Mouse (Mus musculus): ENCODE data around the gene Celf2. TPM values are rescaled to one million over a fixed set of nuclear protein-coding genes. Genes with fewer than 3 reads are reported as not detected.

Gene Celf2
- polyA plus RNA-seq, 1 experiment: 8.9 TPM

DNA sequence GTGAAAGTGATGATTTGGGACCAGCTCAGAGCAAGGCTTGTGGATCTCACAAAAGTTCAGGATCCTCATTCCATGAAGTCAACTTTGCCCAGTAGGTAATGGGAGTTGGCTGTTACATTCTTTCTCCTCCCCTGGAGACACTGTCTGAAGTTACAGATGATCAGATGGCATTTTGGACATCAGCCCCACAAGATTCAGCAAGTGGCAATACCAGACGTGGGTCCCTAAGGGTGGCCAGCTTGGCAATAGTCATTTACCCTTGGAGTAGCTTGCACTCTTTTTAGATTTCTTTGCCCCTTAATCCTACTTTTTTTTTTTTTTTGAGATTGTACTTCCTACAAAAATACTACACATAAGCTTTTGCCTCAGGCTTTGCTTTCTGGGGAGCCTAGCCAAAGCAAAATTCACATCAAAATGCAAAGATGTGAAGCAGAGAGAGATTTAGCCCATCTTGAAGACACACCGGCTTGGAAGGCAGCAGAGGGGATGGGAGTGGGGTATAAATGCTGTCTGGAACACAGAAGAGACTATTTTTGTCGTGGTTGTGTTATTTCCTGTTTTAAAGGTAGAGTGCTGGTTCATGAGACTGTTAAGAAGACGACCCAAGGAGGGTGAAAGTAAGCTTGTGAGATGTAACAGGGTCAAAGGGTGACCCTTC lies 397.1 kb downstream of the Celf2 start:
- H3K27me3 ChIP-seq (ENCODE audit: control insufficient read depth, insufficient read depth, low read length): no peaks in the 10 kb centered on the region
- no peak overlapping the region for H3K4me3 ChIP-seq (ENCODE audit: low read depth, low read length)
- 66% methylated on average over 4 of the region's 4 CpGs for WGBS
- no peaks in the 10 kb centered on the region for H3K36me3 ChIP-seq (ENCODE audit: control insufficient read depth, insufficient read depth, low read length)
- TF ChIP-seq POLR2A (IDR thresholded peaks at IDR 0.05; ENCODE audit: low read depth, low read length): no peak
- no peak for TF ChIP-seq CTCF (IDR thresholded peaks at IDR 0.05; ENCODE audit: extremely low read depth, insufficient read length, insufficient replicate concordance, low read depth, low read length)
- no peaks in the 10 kb centered on the region for H3K4me1 ChIP-seq (ENCODE audit: control insufficient read depth, insufficient read depth, insufficient read length, low read length)
- no peak overlapping the region for H3K27ac ChIP-seq (ENCODE audit: insufficient read depth, low read depth, low read length)

DNA sequence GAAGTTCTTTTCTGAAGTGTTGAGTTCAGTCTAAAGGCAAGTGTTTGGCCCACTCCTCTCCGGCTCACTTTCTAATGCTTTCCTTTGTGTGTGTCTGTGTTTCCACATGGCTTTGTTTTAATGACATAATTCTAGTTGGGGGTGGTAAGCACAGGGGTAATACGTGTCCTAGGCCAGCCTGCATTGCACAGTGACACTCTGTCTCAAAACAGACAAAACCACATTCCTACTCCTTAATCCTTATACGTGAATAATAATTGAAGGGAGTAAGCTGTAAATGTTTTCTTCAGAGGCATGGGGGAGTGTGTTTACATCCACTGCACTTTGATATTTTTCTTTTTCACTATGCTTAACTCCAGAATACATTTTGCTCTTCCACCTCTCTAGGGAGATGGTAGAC lies 415.9 kb downstream of the Celf2 start:
- Histone ChIP-seq H3K27me3 (ENCODE audit: control insufficient read depth, insufficient read depth, low read length) (no peaks in the 10 kb centered on the region), H3K27ac (ENCODE audit: insufficient read depth, low read depth, low read length) (no peak overlapping the region), H3K36me3 (ENCODE audit: control insufficient read depth, insufficient read depth, low read length) (no peaks in the 10 kb centered on the region), H3K4me1 (ENCODE audit: control insufficient read depth, insufficient read depth, insufficient read length, low read length) (no peaks in the 10 kb centered on the region), H3K4me3 (ENCODE audit: low read depth, low read length) (no peak overlapping the region)
- no peak for TF ChIP-seq CTCF (IDR thresholded peaks at IDR 0.05; ENCODE audit: extremely low read depth, insufficient read length, insufficient replicate concordance, low read depth, low read length)
- no peak for TF ChIP-seq POLR2A (IDR thresholded peaks at IDR 0.05; ENCODE audit: low read depth, low read length)
- 68% methylated on average over 3 of the region's 3 CpGs for WGBS

DNA sequence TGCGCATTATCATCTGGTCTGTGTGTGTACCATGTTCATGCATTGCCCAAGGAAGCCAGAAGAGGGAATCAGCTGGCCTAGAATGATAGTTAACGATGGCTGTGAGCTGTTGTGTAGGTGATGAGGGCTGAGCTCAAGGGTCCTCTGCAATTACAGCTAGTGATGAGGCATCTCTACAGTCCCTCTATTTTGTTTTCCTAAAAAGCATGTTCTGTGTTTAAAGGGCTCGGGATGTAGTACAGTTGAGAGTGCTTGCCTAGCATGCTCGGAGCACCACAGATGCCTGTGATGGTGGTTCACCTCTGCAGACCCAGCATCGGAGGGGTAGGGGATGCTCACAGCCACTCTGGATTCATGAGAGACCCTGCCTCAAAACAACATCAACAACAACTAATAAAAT lies 416.7 kb downstream of the Celf2 start:
- 92% methylated on average over 5 of the region's 5 CpGs for WGBS
- no peak overlapping the region for H3K27ac ChIP-seq (ENCODE audit: insufficient read depth, low read depth, low read length)
- H3K4me1 ChIP-seq (ENCODE audit: control insufficient read depth, insufficient read depth, insufficient read length, low read length): no peaks in the 10 kb centered on the region
- no peaks in the 10 kb centered on the region for H3K36me3 ChIP-seq (ENCODE audit: control insufficient read depth, insufficient read depth, low read length)
- no peaks in the 10 kb centered on the region for H3K27me3 ChIP-seq (ENCODE audit: control insufficient read depth, insufficient read depth, low read length)
- TF ChIP-seq CTCF (IDR thresholded peaks at IDR 0.05; ENCODE audit: extremely low read depth, insufficient read length, insufficient replicate concordance, low read depth, low read length): no peak
- TF ChIP-seq POLR2A (IDR thresholded peaks at IDR 0.05; ENCODE audit: low read depth, low read length): no peak
- H3K4me3 ChIP-seq (ENCODE audit: low read depth, low read length): no peak overlapping the region

DNA sequence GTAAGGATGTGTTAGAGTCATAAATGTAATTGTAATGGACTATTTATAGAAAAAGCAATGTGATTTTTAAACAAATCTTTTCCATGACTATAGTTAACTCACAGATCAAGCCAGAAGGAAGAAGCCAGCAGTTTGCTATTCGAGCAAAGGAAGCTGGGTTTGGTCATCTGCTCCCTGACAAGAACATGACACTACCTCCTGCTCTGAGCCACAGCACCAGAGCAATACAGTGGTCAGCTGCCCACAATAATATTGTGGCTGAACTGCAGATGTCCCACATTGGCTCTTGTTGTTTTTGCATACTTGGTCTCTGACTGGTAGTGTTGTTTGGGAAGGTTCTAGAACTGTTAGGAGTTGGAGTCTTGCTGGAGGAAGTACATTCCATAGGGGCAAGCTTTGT lies 418.9 kb downstream of the Celf2 start:
- Histone ChIP-seq H3K4me3 (ENCODE audit: low read depth, low read length) (no peak overlapping the region), H3K4me1 (ENCODE audit: control insufficient read depth, insufficient read depth, insufficient read length, low read length) (no peaks in the 10 kb centered on the region), H3K27me3 (ENCODE audit: control insufficient read depth, insufficient read depth, low read length) (no peaks in the 10 kb centered on the region), H3K27ac (ENCODE audit: insufficient read depth, low read depth, low read length) (no peak overlapping the region), H3K36me3 (ENCODE audit: control insufficient read depth, insufficient read depth, low read length) (no peaks in the 10 kb centered on the region)
- WGBS: 64% methylated on average over 1 of the region's 1 CpGs
- TF ChIP-seq POLR2A (IDR thresholded peaks at IDR 0.05; ENCODE audit: low read depth, low read length) (no peak), CTCF (IDR thresholded peaks at IDR 0.05; ENCODE audit: extremely low read depth, insufficient read length, insufficient replicate concordance, low read depth, low read length) (no peak)

DNA sequence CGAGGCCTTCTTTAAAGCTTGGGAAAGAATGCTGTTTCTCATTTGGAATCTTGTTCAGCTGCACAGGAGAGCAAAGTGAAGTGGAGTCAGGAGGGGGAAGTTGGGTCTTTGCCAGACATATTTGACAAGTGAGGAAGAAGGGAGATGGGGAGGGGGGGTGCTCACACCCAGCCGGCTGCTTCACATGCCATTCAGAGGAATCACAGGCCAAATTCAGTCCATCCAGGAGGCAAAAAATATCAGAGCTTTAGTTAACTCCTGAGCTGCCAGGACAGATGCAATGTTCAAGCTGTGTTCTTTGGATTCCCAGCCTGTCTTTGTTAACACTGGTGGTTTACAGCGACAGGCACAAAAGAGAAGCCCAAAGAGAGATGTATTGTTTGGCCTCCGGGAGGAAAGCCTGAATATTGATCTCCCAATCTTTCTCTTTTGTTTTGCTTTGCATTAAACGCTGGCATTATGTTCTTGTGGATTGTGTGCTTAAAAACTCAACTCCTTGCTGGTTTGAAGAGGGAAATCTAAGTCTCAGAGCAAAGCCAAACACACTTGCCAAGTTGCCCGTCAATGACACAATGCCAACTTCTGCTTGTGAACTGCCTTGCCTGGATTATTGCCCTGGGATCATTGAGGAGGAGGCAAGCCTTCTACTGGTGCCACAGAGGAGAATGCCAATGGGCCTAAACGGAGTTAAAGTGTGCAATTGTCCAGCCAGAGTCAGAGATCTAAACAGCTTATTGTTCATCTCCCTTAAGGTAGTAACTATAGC lies 420.1 kb downstream of the Celf2 start:
- no peaks in the 10 kb centered on the region for H3K27me3 ChIP-seq (ENCODE audit: control insufficient read depth, insufficient read depth, low read length)
- H3K36me3 ChIP-seq (ENCODE audit: control insufficient read depth, insufficient read depth, low read length): no peaks in the 10 kb centered on the region
- H3K4me3 ChIP-seq (ENCODE audit: low read depth, low read length): no peak overlapping the region
- H3K27ac ChIP-seq (ENCODE audit: insufficient read depth, low read depth, low read length): no peak overlapping the region
- H3K4me1 ChIP-seq (ENCODE audit: control insufficient read depth, insufficient read depth, insufficient read length, low read length): no peaks in the 10 kb centered on the region
- WGBS: 47% methylated on average over 7 of the region's 7 CpGs
- no peak for TF ChIP-seq POLR2A (IDR thresholded peaks at IDR 0.05; ENCODE audit: low read depth, low read length)
- TF ChIP-seq CTCF (IDR thresholded peaks at IDR 0.05; ENCODE audit: extremely low read depth, insufficient read length, insufficient replicate concordance, low read depth, low read length): no peak

DNA sequence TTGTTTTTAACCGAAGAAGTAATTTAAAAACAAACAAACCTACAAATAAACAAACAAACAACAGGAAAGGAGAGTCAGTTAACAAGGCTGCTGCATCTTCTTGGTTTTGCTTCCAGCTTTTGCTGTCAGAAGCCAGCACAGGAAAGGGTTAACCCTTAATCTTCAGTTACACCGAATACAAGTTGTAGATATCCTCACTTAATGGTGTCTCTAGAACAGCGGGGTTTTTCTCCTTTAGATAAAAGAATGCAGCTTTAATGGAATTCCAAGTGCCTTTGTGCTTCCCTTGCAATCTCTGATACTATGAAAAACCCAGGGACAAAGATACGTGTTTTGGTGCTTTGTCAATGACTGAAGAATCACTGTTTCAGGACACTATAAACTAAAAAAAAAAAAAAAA lies 420.8 kb downstream of the Celf2 start:
- no peaks in the 10 kb centered on the region for H3K4me1 ChIP-seq (ENCODE audit: control insufficient read depth, insufficient read depth, insufficient read length, low read length)
- no peaks in the 10 kb centered on the region for H3K27me3 ChIP-seq (ENCODE audit: control insufficient read depth, insufficient read depth, low read length)
- H3K4me3 ChIP-seq (ENCODE audit: low read depth, low read length): no peak overlapping the region
- no peaks in the 10 kb centered on the region for H3K36me3 ChIP-seq (ENCODE audit: control insufficient read depth, insufficient read depth, low read length)
- WGBS: 43% methylated on average over 4 of the region's 4 CpGs
- no peak overlapping the region for H3K27ac ChIP-seq (ENCODE audit: insufficient read depth, low read depth, low read length)
- TF ChIP-seq POLR2A (IDR thresholded peaks at IDR 0.05; ENCODE audit: low read depth, low read length) (no peak), CTCF (IDR thresholded peaks at IDR 0.05; ENCODE audit: extremely low read depth, insufficient read length, insufficient replicate concordance, low read depth, low read length) (no peak)

DNA sequence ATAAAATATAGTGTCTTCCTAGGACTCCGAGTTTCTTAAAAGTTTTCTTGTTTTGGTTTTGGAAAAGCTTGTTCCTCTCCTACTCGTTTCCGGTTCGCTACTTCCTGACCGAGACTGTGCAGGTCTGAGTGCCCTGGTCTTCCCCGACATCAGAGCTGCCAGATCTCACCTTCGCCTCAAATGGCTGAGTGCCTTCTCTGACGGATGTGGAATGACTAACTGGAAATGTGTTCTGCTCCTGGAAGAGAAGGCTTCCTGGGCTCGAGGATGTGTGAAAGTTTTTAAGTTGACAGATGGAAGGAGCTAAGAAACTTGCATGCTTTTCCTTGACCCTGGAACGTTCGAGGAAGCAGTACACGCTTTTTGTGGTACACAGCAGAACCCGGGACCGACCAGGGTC lies 421.9 kb downstream of the Celf2 start:
- no peak overlapping the region for H3K27ac ChIP-seq (ENCODE audit: insufficient read depth, low read depth, low read length)
- H3K36me3 ChIP-seq (ENCODE audit: control insufficient read depth, insufficient read depth, low read length): no peaks in the 10 kb centered on the region
- TF ChIP-seq POLR2A (IDR thresholded peaks at IDR 0.05; ENCODE audit: low read depth, low read length) (no peak), CTCF (IDR thresholded peaks at IDR 0.05; ENCODE audit: extremely low read depth, insufficient read length, insufficient replicate concordance, low read depth, low read length) (no peak)
- H3K4me3 ChIP-seq (ENCODE audit: low read depth, low read length): no peak overlapping the region
- no peaks in the 10 kb centered on the region for H3K4me1 ChIP-seq (ENCODE audit: control insufficient read depth, insufficient read depth, insufficient read length, low read length)
- no peaks in the 10 kb centered on the region for H3K27me3 ChIP-seq (ENCODE audit: control insufficient read depth, insufficient read depth, low read length)
- 87% methylated on average over 14 of the region's 14 CpGs for WGBS
